Mouse (Mus musculus): ENCODE data around the gene Kif18b.

DNA sequence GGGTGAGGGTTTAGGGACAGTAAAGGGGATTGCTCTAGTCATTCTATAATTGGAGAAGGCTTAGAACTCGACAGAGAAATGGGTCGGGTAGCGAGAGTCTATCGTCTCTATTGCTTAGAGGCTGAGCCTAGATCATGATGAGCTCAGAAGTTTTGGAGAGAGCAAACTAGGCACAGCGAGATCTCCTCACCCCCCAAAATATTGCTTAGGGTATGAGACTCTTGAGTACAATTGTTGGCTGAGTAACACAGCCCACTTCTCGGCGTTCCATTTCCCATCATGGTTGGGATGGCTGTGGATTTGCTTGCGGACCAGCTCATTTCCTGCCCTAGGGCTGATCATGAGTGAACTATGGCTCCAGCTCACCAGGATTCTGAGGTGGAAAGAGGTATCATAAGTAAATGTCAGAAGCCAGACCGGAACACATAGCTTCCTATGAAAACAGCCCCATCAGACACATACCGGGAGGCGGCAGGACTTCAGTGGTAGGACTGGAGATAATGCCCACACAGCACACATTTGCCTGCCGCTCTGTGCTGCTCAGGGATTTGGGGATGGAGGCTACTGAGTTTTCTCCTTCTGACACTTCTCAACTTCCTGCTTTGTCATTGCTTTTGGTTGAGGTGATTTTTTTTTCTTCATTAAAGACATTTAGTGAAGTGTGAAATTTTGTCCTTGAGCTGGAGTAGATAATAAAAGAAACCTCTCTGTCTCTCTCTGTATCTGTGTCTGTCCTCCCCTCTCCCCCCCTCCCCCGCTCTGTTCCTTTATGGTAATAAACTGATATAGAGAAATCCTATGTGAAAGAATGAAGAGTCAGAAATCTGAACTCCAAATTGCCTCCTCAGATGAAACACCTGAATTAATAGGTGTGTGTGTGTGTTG lies 43.4 kb downstream of the Kif18b start:
- TF ChIP-seq CTCF (conservative IDR thresholded peaks at IDR 0.05; ENCODE audit: low read length): no peak
- TF ChIP-seq POU5F1 (IDR thresholded peaks at IDR 0.05; ENCODE audit: borderline replicate concordance, low read length): no peak
- no peak for TF ChIP-seq NANOG (IDR thresholded peaks at IDR 0.05; ENCODE audit: borderline replicate concordance, low read length)
